Mouse (Mus musculus): ENCODE measurements around the gene Map3k4.

Map3k4 gene

DNA sequence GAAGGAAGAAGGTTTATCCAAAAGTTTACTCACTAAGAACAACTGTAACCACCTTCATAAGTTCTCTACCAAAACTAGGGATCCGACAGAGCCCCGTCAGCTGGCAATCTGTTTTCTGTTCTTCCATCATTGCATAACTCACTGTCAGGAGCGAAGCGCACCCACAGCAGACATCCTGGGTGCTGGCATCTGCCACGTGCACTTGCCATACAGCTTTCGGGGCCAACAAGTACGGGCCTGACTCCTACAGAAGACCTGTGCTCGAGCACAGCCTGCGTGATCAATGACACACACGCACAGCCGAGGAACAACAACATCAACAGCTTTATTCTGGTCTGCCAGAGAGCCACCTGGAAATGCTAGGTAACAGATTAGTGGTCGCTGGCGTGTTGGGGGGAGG is 2.3 kb downstream of the Map3k4 start:
- POLR2A ChIA-PET: interaction anchor here in 3 of 4 experiments (0.6 to 1.3 kb wide), 3 partner anchors 17 to 239 kb away, joined by 3 read pairs; no protein-coding TSS in a partner anchor
- CTCF ChIA-PET: interaction anchor here in 1 of 4 experiments (1.7 kb wide), 1 partner anchor 51 kb away, joined by 4 read pairs; no protein-coding TSS in a partner anchor

GRCm38 (mm10) chr17:12312248-12312647 is 6.3 kb downstream of the Map3k4 start:
- ChIA-PET CTCF (interaction anchor here in 2 of 4 experiments (0.6 kb wide), 2 partner anchors 48 to 273 kb away, joined by 3 to 7 read pairs; no protein-coding TSS in a partner anchor), POLR2A (interaction anchor here in 2 of 4 experiments (0.7 kb wide), 2 partner anchors 88 to 272 kb away, joined by 3 to 4 read pairs; no protein-coding TSS in a partner anchor)

DNA sequence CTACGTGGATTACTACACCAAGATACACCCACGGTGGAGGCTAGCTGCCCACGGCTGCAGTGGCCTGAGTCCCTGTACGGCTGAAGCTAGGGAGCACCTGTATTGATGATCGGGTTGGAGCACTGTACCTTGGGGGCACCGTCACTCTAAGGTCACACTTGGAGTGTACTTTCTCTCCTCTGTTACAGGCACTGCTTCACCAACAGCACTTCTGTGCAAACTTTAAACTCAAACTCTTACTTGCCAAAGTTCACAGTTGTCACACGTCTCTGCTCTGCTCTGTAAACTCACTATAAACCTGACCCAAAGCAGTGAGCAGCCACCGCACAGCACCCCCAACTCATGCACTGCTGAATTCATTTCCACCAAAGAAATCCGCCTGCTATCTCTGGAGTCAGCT is 9.1 kb downstream of the Map3k4 start:
- ChIA-PET POLR2A (interaction anchor here in 2 of 4 experiments (1.3 to 3.2 kb wide), 6 partner anchors 9 to 54 kb away, joined by 4 to 24 read pairs (median 6); partner anchors contain the start of gene Map3k4 (in 2 of the 2)), CTCF (interaction anchor here in 1 of 4 experiments (1.6 kb wide), 1 partner anchor 15 kb away, joined by 6 read pairs; no protein-coding TSS in a partner anchor)

DNA sequence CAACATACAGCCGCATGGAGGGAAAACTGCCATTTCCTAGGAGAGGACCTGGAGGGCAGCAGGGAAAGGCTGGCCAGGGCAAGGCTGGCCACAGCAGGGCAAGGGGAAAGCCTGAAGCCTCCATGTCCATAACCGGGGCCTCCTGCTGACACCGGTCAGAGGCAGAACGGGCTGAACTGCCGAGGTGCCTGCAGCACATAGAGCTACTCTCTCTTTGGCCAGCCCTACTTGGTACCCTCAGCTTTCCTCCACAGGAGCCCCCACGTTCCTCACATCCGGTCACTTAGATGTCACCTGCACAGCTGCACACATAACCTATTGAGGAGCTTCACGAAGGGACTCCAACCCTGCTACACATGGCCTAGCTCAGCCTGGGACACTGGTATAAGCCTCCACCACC is 9.5 kb downstream of the Map3k4 start:
- ChIA-PET CTCF (interaction anchor here in 1 of 4 experiments (1.6 kb wide), 1 partner anchor 15 kb away, joined by 6 read pairs; no protein-coding TSS in a partner anchor), POLR2A (interaction anchor here in 2 of 4 experiments (1.1 to 3.2 kb wide), 7 partner anchors 9 to 60 kb away, joined by 4 to 24 read pairs (median 5); partner anchors contain the start of gene Map3k4 (in 2 of the 2))

GRCm38 (mm10) chr17:12307251-12308135 is 11.1 kb downstream of the Map3k4 start:
- POLR2A ChIA-PET: interaction anchor here in 3 of 4 experiments (0.5 to 3.2 kb wide), 8 partner anchors 11 to 1448 kb away, joined by 3 to 24 read pairs (median 4); partner anchors contain the start of gene Map3k4 (in 3 of the 3)
- CTCF ChIA-PET: interaction anchor here in 2 of 4 experiments (0.6 to 0.9 kb wide), 2 partner anchors 60 to 101 kb away, joined by 3 read pairs; no protein-coding TSS in a partner anchor

- CTCF ChIA-PET: no interaction called here
- POLR2A ChIA-PET: interaction anchor here in 1 of 4 experiments (1.4 kb wide), 1 partner anchor 63 kb away, joined by 4 read pairs; no protein-coding TSS in a partner anchor
Observed at GRCm38 (mm10) chr17:12304658-12305057, 13.9 kb downstream of the Map3k4 start.

GRCm38 (mm10) chr17:12300896-12301706 is 17.5 kb downstream of the Map3k4 start:
- POLR2A ChIA-PET: interaction anchor here in 2 of 4 experiments (0.5 to 2.3 kb wide), 6 partner anchors 12 to 78 kb away, joined by 3 to 10 read pairs (median 3); partner anchors contain the start of gene Map3k4 (in 2 of the 2)
- CTCF ChIA-PET: interaction anchor here (0.5 to 4.3 kb wide), 29 partner anchors 9 to 582 kb away, joined by 3 to 40 read pairs (median 4); partner anchors contain the start of gene Map3k4 (in 2 of the 4)

- ChIA-PET POLR2A (interaction anchor here in 2 of 4 experiments (0.5 to 2.3 kb wide), 8 partner anchors 9 to 177 kb away, joined by 3 to 10 read pairs (median 3); partner anchors contain the start of gene Map3k4 (in 2 of the 2)), CTCF (interaction anchor here (0.5 to 4.3 kb wide), 28 partner anchors 8 to 581 kb away, joined by 3 to 40 read pairs (median 4); partner anchors contain the start of gene Map3k4 (in 2 of the 4))
Observed at GRCm38 (mm10) chr17:12300127-12300675, 18.4 kb downstream of the Map3k4 start.

DNA sequence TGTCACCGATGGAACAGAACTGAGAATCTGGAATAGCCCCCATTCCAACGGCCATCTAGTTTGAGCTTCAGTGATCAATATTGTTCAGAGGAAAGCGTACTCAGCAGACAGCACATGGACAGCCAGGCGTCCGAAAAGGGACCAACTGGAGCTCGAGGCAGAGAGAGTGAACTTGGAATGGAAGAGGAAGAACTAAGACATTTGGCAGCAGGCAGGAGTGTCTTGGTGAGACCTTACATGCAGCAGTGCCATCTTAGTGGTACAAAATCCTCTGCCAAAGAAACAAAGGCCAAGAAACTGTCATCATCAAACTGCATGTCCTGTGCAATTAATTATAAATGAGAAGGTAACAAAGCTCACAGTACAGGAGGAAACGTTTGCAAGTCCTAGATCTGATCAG is 19.2 kb downstream of the Map3k4 start:
- POLR2A ChIA-PET: interaction anchor here in 2 of 4 experiments (1.1 to 2.3 kb wide), 4 partner anchors 10 to 19 kb away, joined by 3 to 10 read pairs (median 5); partner anchors contain the start of gene Map3k4 (in 2 of the 2)
- CTCF ChIA-PET: interaction anchor here in 1 of 4 experiments (2.2 to 4.3 kb wide), 3 partner anchors 33 to 68 kb away, joined by 9 to 40 read pairs (median 11); no protein-coding TSS in a partner anchor

GRCm38 (mm10) chr17:12297978-12298377 is 20.6 kb downstream of the Map3k4 start:
- POLR2A ChIA-PET: interaction anchor here in 1 of 4 experiments (1.0 kb wide), 1 partner anchor 193 kb away, joined by 3 read pairs; no protein-coding TSS in a partner anchor
- CTCF ChIA-PET: no interaction called here

- ChIA-PET POLR2A (interaction anchor here in 2 of 4 experiments (1.0 kb wide), 2 partner anchors 16 to 192 kb away, joined by 3 to 4 read pairs; no protein-coding TSS in a partner anchor), CTCF (no interaction called here)
Observed at GRCm38 (mm10) chr17:12297292-12297691, 21.3 kb downstream of the Map3k4 start.

- ChIA-PET CTCF (interaction anchor here in 1 of 4 experiments (1.3 kb wide), 1 partner anchor 71 kb away, joined by 5 read pairs; no protein-coding TSS in a partner anchor), POLR2A (interaction anchor here in 2 of 4 experiments (0.9 to 1.4 kb wide), 3 partner anchors 14 to 68 kb away, joined by 3 to 4 read pairs (median 3); no protein-coding TSS in a partner anchor)
Observed at GRCm38 (mm10) chr17:12295926-12296325, 22.7 kb downstream of the Map3k4 start.

DNA sequence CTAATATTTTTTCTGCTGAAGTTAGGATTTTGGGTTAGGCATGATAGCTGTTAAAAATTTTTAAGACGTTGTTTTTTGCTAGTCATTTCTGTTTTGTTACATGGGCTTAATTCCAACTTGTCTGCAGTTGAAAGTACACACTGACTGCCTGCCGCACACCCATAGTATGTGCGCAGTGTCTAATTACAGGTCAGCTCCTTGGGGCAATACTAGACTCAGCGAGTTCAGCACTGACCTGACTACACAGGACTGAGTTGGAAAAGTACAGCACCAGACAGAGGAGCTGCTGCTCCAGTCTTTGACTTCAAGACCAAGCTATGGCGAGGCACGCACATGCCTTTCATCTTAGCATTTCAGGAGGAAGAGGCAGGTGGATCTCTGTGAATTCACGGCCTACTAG is 24.2 kb downstream of the Map3k4 start:
- POLR2A ChIA-PET: interaction anchor here in 2 of 4 experiments (0.7 to 1.5 kb wide), 9 partner anchors 8 to 61 kb away, joined by 3 to 4 read pairs (median 4); partner anchors contain the start of gene Map3k4 (in 1 of the 2)
- CTCF ChIA-PET: interaction anchor here in 1 of 4 experiments (0.7 to 1.4 kb wide), 3 partner anchors 15 to 28 kb away, joined by 4 to 6 read pairs (median 4); no protein-coding TSS in a partner anchor

GRCm38 (mm10) chr17:12293571-12293970 is 25.0 kb downstream of the Map3k4 start:
- CTCF ChIA-PET: interaction anchor here in 2 of 4 experiments (0.5 to 1.4 kb wide), 3 partner anchors 11 to 20 kb away, joined by 4 to 6 read pairs (median 5); no protein-coding TSS in a partner anchor
- POLR2A ChIA-PET: interaction anchor here in 2 of 4 experiments (0.7 to 1.5 kb wide), 5 partner anchors 12 to 62 kb away, joined by 3 to 4 read pairs (median 3); no protein-coding TSS in a partner anchor

DNA sequence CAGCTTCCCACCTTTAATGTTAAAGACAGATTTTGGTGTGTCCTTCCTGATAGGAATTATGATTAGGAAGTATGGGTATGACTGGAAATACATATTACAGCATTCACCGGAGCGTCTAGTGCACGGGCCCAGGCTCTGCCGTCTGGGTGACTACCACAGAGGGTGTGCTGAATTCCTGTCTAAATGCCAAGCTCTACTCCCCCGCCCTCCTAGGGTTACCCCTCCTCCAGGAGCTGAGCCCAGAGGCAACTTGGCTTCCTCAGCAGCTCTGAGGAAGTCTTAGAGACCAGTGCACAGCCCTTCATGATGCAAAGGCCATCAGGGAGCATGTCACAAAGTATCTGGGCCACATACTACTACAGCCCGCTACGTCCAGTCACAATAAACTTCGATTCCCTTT is 25.7 kb downstream of the Map3k4 start:
- ChIA-PET POLR2A (interaction anchor here in 2 of 4 experiments (1.3 to 1.4 kb wide), 2 partner anchors 11 to 52 kb away, joined by 3 to 4 read pairs; no protein-coding TSS in a partner anchor), CTCF (interaction anchor here in 2 of 4 experiments (0.5 to 1.4 kb wide), 2 partner anchors 10 to 19 kb away, joined by 4 to 5 read pairs; no protein-coding TSS in a partner anchor)

DNA sequence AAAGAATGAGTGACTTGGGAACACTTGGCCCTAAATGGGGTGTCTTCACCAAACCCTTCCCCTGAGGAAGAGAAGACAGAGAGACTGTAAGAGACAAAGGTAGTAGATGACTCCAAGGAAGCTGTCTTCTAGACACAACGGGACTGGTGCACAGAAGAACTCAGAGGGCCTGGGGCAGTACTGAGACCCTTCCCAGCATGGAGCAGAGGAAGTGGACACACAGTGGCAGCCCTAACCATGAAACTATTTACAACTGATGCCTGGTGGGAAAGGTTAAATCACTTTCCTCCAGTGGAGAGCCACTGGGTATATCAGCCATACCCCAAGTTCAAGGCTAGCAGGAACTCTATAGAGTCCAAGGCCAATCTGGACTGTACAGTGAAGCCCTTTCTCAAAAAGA is 26.2 kb downstream of the Map3k4 start:
- ChIA-PET POLR2A (no interaction called here), CTCF (interaction anchor here in 1 of 4 experiments (1.0 kb wide), 1 partner anchor 8 kb away, joined by 3 read pairs; no protein-coding TSS in a partner anchor)

Data from embryonic stem cell, embryonic (primary cell).